Mouse (Mus musculus) kidney, adult 2 months (tissue): ENCODE results near the gene Foxred2. TPM values are rescaled to one million over a fixed set of nuclear protein-coding genes. Genes with fewer than 3 reads are reported as not detected.

ENCODE experiments used
- DNase-seq: peaks from one replicate; pipeline ENCODE4 v3.0.0; 2021
- H3K27ac ChIP-seq: fragments of 200-500 bp; 2 replicates; pipeline ENCODE4 v1.5.1; 2012; ENCODE audit warnings: low read depth, low read length, control low read depth, inconsistent platforms; ENCODE audit not compliant: insufficient read depth
- H3K27me3 ChIP-seq: fragments of 200-500 bp; replicated peaks from 2 replicates; pipeline ENCODE4 v1.6.1; 2012; ENCODE audit warnings: mild to moderate bottlenecking, moderate library complexity, low read length, inconsistent platforms; ENCODE audit not compliant: control insufficient read depth, insufficient read depth
- H3K36me3 ChIP-seq: fragments of 200-500 bp; 2 replicates; pipeline ENCODE4 v1.6.1; 2012; ENCODE audit warnings: mild to moderate bottlenecking, moderate library complexity, low read length, inconsistent platforms; ENCODE audit not compliant: control insufficient read depth, insufficient read depth
- H3K4me1 ChIP-seq: fragments of 200-500 bp; 2 replicates; pipeline ENCODE4 v1.6.1; 2011; ENCODE audit warnings: low read length; ENCODE audit not compliant: control insufficient read depth, insufficient read depth
- H3K4me3 ChIP-seq: fragments of 200-500 bp; 2 replicates; pipeline ENCODE4 v1.5.1; 2011; ENCODE audit warnings: mild to moderate bottlenecking, low read depth, low read length, control low read depth; ENCODE audit not compliant: insufficient read depth
- CTCF ChIP-seq: fragments of 200-500 bp; conservative IDR thresholded peaks from 2 replicates; pipeline ENCODE4 v1.5.1; 2011; ENCODE audit warnings: low read depth, mild to moderate bottlenecking, control low read depth, low read length, moderate library complexity, mixed read lengths; ENCODE audit not compliant: insufficient read depth, insufficient read length
- POLR2A ChIP-seq: fragments of 200-500 bp; IDR thresholded peaks from one replicate; pipeline ENCODE4 v1.6.1; 2011; ENCODE audit warnings: low read depth, low read length, control low read depth
- WGBS: fragments of 180-500 bp; shearing (Covaris S2); methylation state at CpG from one replicate; pipeline ENCODE4 v1.1.7; 2018; 5-methylcytosine and 5-hydroxymethylcytosine counted together
- polyA plus RNA-seq: library from polyadenylated mRNA; depleted of rRNA; stranded (reverse); fragments of >200 nt; gene quantifications from 2 replicates; pipeline ENCODE4 v1.2.3, GENCODE M21; 2012

Gene Foxred2
- polyA plus RNA-seq, 1 experiment: 3.8 TPM

DNA sequence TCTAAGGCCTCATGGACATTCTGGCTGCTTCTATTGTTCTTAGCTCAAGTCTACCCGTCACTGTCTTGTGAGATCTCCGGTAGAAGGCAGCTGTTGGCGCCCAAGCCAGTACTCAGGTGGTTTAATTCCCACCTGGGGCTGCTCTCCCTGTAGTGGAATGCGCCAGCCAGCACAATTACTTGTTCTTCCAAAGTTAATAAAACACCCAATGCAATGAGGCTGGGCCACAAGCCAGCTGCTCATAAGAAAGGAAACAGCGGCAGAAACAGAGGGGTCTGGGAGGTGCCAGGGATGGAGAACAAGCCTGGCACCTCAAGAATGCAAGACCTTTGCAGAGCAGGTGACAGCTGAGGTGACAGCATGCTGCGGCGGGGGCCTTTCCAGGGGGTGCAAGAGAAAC, 7.5 kb downstream of the Foxred2 start:
- peak overlapping the region; percentile 53; the same call in 1 of the 2 replicates for H3K27ac ChIP-seq
- 35% methylated on average over 7 of the region's 7 CpGs for WGBS
- TF ChIP-seq POLR2A: no peak
- TF ChIP-seq CTCF: no peak
- peak; percentile 89 for DNase-seq
- peaks cover 10% of the 10 kb centered on the region for H3K4me1 ChIP-seq
- H3K27me3 ChIP-seq: no peaks in the 10 kb centered on the region
- no peaks in the 10 kb centered on the region for H3K36me3 ChIP-seq
- H3K4me3 ChIP-seq: no peak overlapping the region

GRCm38 (mm10) chr15:77945711-77946110, 10.8 kb downstream of the Foxred2 start:
- no peak overlapping the region for H3K4me3 ChIP-seq
- peaks cover 10% of the 10 kb centered on the region for H3K4me1 ChIP-seq
- H3K27ac ChIP-seq: no peak overlapping the region
- WGBS: 79% methylated on average over 4 of the region's 4 CpGs
- H3K36me3 ChIP-seq: no peaks in the 10 kb centered on the region
- no peaks in the 10 kb centered on the region for H3K27me3 ChIP-seq
- TF ChIP-seq POLR2A (no peak), CTCF (no peak)
- DNase-seq: peak; percentile 35

DNA sequence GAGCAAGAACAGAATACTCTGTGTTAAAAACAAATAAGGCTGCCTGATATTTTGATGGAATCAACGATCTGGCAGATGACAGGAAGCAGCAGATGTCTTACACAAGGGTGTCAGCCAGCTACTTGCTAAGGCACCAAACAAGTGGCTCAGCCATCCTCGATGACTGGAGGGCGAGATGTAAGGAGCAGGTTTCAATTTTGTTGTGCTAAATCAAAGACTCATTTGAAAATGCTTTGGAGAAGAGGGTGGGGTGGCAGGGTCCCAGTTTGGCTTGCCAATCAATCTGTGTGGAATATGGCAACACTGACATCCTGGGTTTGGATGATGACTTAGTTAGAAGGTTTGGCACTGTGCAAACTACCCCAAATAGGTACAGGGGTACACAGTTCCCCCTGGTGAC, 15.0 kb downstream of the Foxred2 start:
- TF ChIP-seq CTCF (no peak), POLR2A (no peak)
- no peaks in the 10 kb centered on the region for H3K27me3 ChIP-seq
- 75% methylated on average over 3 of the region's 3 CpGs for WGBS

DNA sequence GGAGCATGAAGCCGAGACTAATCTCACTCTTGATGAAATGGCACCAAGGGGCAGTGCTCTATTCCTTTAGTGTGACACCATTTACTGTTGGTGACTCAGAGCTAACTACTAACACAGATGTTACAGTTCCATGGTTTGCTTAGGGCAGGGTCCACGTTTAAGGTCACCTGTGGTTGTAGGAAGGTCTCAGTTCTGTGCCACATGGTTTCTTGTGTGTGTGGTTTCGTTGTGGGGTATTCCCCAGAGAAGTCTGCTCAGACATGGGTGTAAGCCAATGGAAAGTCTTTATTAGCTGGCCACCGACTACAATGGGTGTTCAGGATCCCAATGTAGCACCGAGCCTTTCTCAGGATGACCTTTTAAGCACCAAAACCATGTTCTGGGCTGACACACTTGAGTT, 18.0 kb downstream of the Foxred2 start:
- TF ChIP-seq CTCF: no peak
- TF ChIP-seq POLR2A: no peak
- DNase-seq: peak; percentile 42
- WGBS: 48% methylated on average over 5 of the region's 5 CpGs
- H3K27me3 ChIP-seq: no peaks in the 10 kb centered on the region
- no peaks in the 10 kb centered on the region for H3K36me3 ChIP-seq
- H3K4me1 ChIP-seq: peaks cover 11% of the 10 kb centered on the region
- no peak overlapping the region for H3K27ac ChIP-seq
- H3K4me3 ChIP-seq: no peak overlapping the region

More for the DNA sequence above, 15.0 kb downstream of the Foxred2 start:
- H3K4me3 ChIP-seq: no peak overlapping the region
- no peak for DNase-seq
- H3K4me1 ChIP-seq: no peaks in the 10 kb centered on the region; the same call in 1 of the 2 replicates
- no peaks in the 10 kb centered on the region for H3K36me3 ChIP-seq
- H3K27ac ChIP-seq: no peak overlapping the region

DNA sequence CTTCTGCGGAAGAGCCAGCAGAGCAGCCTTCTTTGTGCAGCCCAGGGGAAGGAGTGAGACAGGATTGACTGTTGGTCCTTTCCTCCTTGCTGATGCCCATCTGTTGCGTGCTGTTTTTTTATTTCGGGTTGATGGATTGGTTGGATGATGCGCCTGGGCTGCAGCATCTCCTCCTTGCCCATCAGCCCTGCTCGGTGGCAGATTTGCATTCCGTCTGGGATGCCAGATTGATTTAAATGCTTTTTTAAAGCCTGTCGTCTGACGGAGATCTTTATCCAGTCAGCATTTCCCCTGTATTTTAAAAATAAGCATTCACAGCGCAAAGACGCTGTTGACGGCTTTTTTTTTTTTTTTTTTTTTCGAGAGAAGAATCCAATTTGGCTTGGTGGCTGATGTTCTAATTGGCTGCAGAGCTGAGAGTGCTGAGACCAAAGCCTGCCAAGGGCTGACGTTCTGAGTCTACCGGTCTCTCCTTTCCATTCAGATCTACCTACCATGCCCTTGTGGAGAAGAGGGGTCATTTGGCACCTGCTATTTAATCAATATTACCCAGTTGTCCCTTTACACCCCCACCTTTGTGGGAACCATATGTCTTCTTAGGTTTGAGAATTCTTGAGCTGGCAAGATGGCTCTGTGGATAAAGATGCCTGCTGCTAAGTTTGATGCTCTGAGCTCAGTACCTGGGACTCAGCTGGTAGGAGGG, 20.7 kb downstream of the Foxred2 start:
- TF ChIP-seq CTCF (no peak), POLR2A (no peak)
- DNase-seq: no peak
- 73% methylated on average over 14 of the region's 14 CpGs for WGBS
- Histone ChIP-seq H3K4me3 (no peak overlapping the region), H3K27me3 (no peaks in the 10 kb centered on the region), H3K36me3 (no peaks in the 10 kb centered on the region), H3K4me1 (peaks cover 15% of the 10 kb centered on the region), H3K27ac (no peak overlapping the region)

- no peaks in the 10 kb centered on the region for H3K36me3 ChIP-seq
- peaks cover 15% of the 10 kb centered on the region for H3K4me1 ChIP-seq
- WGBS: 70% methylated on average over 5 of the region's 5 CpGs
- TF ChIP-seq CTCF (no peak), POLR2A (no peak)
- no peak overlapping the region for H3K27ac ChIP-seq
- no peak for DNase-seq
- no peaks in the 10 kb centered on the region for H3K27me3 ChIP-seq
- H3K4me3 ChIP-seq: no peak overlapping the region
Measured at GRCm38 (mm10) chr15:77934968-77935367, 21.6 kb downstream of the Foxred2 start.

- Histone ChIP-seq H3K4me3 (no peak overlapping the region), H3K27ac (peak overlapping the region; percentile 19; the same call in 1 of the 2 replicates), H3K36me3 (no peaks in the 10 kb centered on the region), H3K4me1 (peaks cover 18% of the 10 kb centered on the region), H3K27me3 (no peaks in the 10 kb centered on the region)
- 39% methylated on average over 11 of the region's 11 CpGs for WGBS
- DNase-seq: peak; percentile 87
- TF ChIP-seq POLR2A (no peak), CTCF (no peak)
Measured at GRCm38 (mm10) chr15:77934326-77934725, 22.2 kb downstream of the Foxred2 start.
